Mouse (Mus musculus): ENCODE measurements at regions not wholly inside any gene's neighbourhood (a gene's known extent, or its start where the extent isn't known, plus 50 kb on each side); places are given as distances from the start of the nearest gene placed in this dataset.

DNA sequence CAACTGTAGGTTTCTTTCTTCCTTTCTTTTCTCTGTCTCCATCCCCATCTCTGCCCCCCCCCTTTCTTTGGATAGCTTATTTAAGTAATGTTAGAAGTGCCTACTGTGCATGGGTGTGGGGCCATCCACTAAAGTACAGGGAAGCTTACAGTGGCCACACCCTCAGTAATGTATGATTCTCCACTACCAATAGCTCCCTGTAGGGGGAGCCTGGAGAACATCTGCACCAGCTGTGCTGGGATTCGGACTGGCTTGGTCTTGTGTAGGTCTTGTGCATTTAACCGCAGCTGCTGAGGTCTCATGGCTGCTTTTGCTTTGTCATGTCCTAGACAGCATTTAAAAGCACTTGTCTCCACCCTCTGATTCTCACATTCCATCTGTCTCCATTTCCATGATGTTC lies 196.8 kb upstream of the Dnajc24 start:
- 94% methylated on average over 2 of the region's 2 CpGs for WGBS
- no peaks in the 10 kb centered on the region for H3K4me1 ChIP-seq (replicated peaks; ENCODE audit: control insufficient read depth, insufficient read depth, low read length)
- no peak overlapping the region for H3K9ac ChIP-seq (ENCODE audit: low read depth, low read length)
- ATAC-seq (ENCODE audit: low FRiP score) (no peak), DNase-seq (ENCODE audit: low spot score) (no peak)
- H3K27me3 ChIP-seq (ENCODE audit: control insufficient read depth, insufficient read depth, low read length): no peaks in the 10 kb centered on the region
- no peak overlapping the region for H3K4me2 ChIP-seq (replicated peaks; ENCODE audit: low read depth, low read length)
- no peaks in the 10 kb centered on the region for H3K36me3 ChIP-seq (ENCODE audit: control insufficient read depth, insufficient read depth, low read length)
- H3K4me3 ChIP-seq (ENCODE audit: low read depth, low read length): no peak overlapping the region
- H3K27ac ChIP-seq (ENCODE audit: low read depth, low read length): no peak overlapping the region
- H3K9me3 ChIP-seq (ENCODE audit: control insufficient read depth, low read length): no peaks in the 10 kb centered on the region

GRCm38 (mm10) chr2:106195170-106195569 lies 191.8 kb upstream of the Dnajc24 start:
- no peak overlapping the region; the same call in 1 of the 2 replicates for H3K4me2 ChIP-seq (replicated peaks; ENCODE audit: low read depth, low read length)
- 8% methylated on average over 7 of the region's 7 CpGs for WGBS
- ATAC-seq (ENCODE audit: low FRiP score): peak; percentile 33; the same call in 1 of the 2 replicates

DNA sequence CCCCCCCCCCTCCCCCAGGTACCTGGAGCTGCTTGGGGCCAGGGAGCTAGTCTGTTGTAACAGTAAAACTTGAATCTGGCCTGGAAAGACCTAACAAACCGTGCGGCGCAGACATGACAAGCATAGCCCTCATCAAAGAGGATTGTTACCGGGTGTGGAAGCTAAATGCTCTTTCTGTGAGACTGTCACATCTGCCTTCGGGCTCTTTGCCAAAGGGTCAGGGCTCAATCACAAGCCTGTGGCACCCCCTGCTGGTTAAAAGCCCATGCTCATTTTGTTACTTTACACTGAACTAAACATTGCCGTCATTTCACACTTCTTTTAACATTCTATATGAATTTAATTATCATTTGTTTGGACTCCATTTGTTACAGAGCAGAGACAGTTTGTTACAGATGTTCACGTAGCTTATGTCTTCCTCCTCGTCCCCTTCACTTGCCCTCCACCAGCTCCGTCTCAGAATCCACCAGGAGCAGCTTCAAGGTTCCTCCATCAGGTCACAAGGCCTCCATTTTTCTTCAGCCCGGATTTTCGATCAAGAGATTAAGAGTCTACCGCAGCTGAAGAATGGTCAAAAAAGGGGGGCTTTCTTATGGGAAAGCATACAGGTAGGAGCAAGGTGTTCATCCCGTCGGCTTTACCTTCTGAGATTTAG lies 191.1 kb upstream of the Dnajc24 start:
- Histone ChIP-seq H3K4me1 (replicated peaks; ENCODE audit: control insufficient read depth, insufficient read depth, low read length) (0 out of 2 replicates have a peak, but pooled peaks cover 2% of the 10 kb centered on the region), H3K9ac (ENCODE audit: low read depth, low read length) (peak overlapping the region; percentile 56), H3K27ac (ENCODE audit: low read depth, low read length) (peak overlapping the region; percentile 81), H3K4me3 (ENCODE audit: low read depth, low read length) (peak overlapping the region; percentile 36), H3K27me3 (ENCODE audit: control insufficient read depth, insufficient read depth, low read length) (no peaks in the 10 kb centered on the region; the same call in 1 of the 2 replicates), H3K4me2 (replicated peaks; ENCODE audit: low read depth, low read length) (peak overlapping the region; percentile 68), H3K36me3 (ENCODE audit: control insufficient read depth, insufficient read depth, low read length) (no peaks in the 10 kb centered on the region), H3K9me3 (ENCODE audit: control insufficient read depth, low read length) (no peaks in the 10 kb centered on the region)
- ATAC-seq (ENCODE audit: low FRiP score) (peak; percentile 86), DNase-seq (ENCODE audit: low spot score) (peak; percentile 95)
- 10% methylated on average over 14 of the region's 14 CpGs for WGBS

More at GRCm38 (mm10) chr2:106195170-106195569, 191.8 kb upstream of the Dnajc24 start:
- peak; percentile 49 for DNase-seq (ENCODE audit: low spot score)
- Histone ChIP-seq H3K27me3 (ENCODE audit: control insufficient read depth, insufficient read depth, low read length) (no peaks in the 10 kb centered on the region; the same call in 1 of the 2 replicates), H3K27ac (ENCODE audit: low read depth, low read length) (no peak overlapping the region), H3K9me3 (ENCODE audit: control insufficient read depth, low read length) (no peaks in the 10 kb centered on the region), H3K4me1 (replicated peaks; ENCODE audit: control insufficient read depth, insufficient read depth, low read length) (0 out of 2 replicates have a peak, but pooled peaks cover 2% of the 10 kb centered on the region), H3K4me3 (ENCODE audit: low read depth, low read length) (no peak overlapping the region), H3K36me3 (ENCODE audit: control insufficient read depth, insufficient read depth, low read length) (no peaks in the 10 kb centered on the region), H3K9ac (ENCODE audit: low read depth, low read length) (no peak overlapping the region)

- ATAC-seq (ENCODE audit: low FRiP score) (peak; percentile 69), DNase-seq (ENCODE audit: low spot score) (peak; percentile 75)
- peak overlapping the region; percentile 68 for H3K4me2 ChIP-seq (replicated peaks; ENCODE audit: low read depth, low read length)
- H3K9me3 ChIP-seq (ENCODE audit: control insufficient read depth, low read length): no peaks in the 10 kb centered on the region
- H3K4me1 ChIP-seq (replicated peaks; ENCODE audit: control insufficient read depth, insufficient read depth, low read length): 0 out of 2 replicates have a peak, but pooled peaks cover 2% of the 10 kb centered on the region
- peak overlapping the region; percentile 36 for H3K4me3 ChIP-seq (ENCODE audit: low read depth, low read length)
- H3K9ac ChIP-seq (ENCODE audit: low read depth, low read length): peak overlapping the region; percentile 56
- peak overlapping the region; percentile 81 for H3K27ac ChIP-seq (ENCODE audit: low read depth, low read length)
- H3K27me3 ChIP-seq (ENCODE audit: control insufficient read depth, insufficient read depth, low read length): no peaks in the 10 kb centered on the region; the same call in 1 of the 2 replicates
- no peaks in the 10 kb centered on the region for H3K36me3 ChIP-seq (ENCODE audit: control insufficient read depth, insufficient read depth, low read length)
- under 1% methylated on average over 9 of the region's 9 CpGs for WGBS
Observed at GRCm38 (mm10) chr2:106193889-106194347, 190.6 kb upstream of the Dnajc24 start.

GRCm38 (mm10) chr2:106190579-106191322 lies 187.4 kb upstream of the Dnajc24 start:
- Histone ChIP-seq H3K9me3 (ENCODE audit: control insufficient read depth, low read length) (no peaks in the 10 kb centered on the region), H3K27ac (ENCODE audit: low read depth, low read length) (no peak overlapping the region), H3K4me3 (ENCODE audit: low read depth, low read length) (no peak overlapping the region), H3K36me3 (ENCODE audit: control insufficient read depth, insufficient read depth, low read length) (no peaks in the 10 kb centered on the region), H3K4me1 (replicated peaks; ENCODE audit: control insufficient read depth, insufficient read depth, low read length) (0 out of 2 replicates have a peak, but pooled peaks cover 2% of the 10 kb centered on the region), H3K4me2 (replicated peaks; ENCODE audit: low read depth, low read length) (no peak overlapping the region), H3K9ac (ENCODE audit: low read depth, low read length) (no peak overlapping the region), H3K27me3 (ENCODE audit: control insufficient read depth, insufficient read depth, low read length) (no peaks in the 10 kb centered on the region; the same call in 1 of the 2 replicates)
- 21% methylated on average over 11 of the region's 11 CpGs for whole genome bisulfite sequencing
- peak; percentile 31 for DNase-seq (ENCODE audit: low spot score)
- ATAC-seq (ENCODE audit: low FRiP score): peak; percentile 68; the same call in 1 of the 2 replicates

DNA sequence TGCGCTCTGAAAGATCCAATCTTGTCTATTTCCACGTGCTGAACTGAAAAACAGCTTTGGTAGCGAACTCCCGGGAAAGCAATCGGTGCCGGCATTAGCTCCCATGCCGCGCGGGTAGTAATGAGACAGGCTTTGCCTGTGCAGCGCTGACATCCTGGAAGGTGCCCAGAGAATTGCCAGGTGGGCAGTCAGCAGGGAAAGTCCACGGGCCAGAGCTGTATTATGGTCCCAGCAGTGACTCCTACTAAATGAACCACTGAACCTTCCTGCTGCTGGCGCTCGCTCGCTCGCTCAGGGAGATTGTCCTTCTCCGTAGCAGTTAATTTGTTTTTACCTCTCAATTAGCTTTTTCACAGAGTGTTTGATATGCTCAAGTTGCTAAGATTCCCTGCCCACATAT lies 180.3 kb upstream of the Dnajc24 start:
- H3K4me1 ChIP-seq (replicated peaks; ENCODE audit: control insufficient read depth, insufficient read depth, low read length): 0 out of 2 replicates have a peak, but pooled peaks cover 2% of the 10 kb centered on the region
- no peak overlapping the region for H3K9ac ChIP-seq (ENCODE audit: low read depth, low read length)
- H3K4me2 ChIP-seq (replicated peaks; ENCODE audit: low read depth, low read length): no peak overlapping the region
- WGBS: 70% methylated on average over 16 of the region's 16 CpGs
- H3K27me3 ChIP-seq (ENCODE audit: control insufficient read depth, insufficient read depth, low read length): no peaks in the 10 kb centered on the region
- no peak overlapping the region for H3K27ac ChIP-seq (ENCODE audit: low read depth, low read length)
- no peak for DNase-seq (ENCODE audit: low spot score)
- no peaks in the 10 kb centered on the region for H3K9me3 ChIP-seq (ENCODE audit: control insufficient read depth, low read length)
- no peak overlapping the region for H3K4me3 ChIP-seq (ENCODE audit: low read depth, low read length)
- ATAC-seq (ENCODE audit: low FRiP score): no peak
- H3K36me3 ChIP-seq (ENCODE audit: control insufficient read depth, insufficient read depth, low read length): no peaks in the 10 kb centered on the region

DNA sequence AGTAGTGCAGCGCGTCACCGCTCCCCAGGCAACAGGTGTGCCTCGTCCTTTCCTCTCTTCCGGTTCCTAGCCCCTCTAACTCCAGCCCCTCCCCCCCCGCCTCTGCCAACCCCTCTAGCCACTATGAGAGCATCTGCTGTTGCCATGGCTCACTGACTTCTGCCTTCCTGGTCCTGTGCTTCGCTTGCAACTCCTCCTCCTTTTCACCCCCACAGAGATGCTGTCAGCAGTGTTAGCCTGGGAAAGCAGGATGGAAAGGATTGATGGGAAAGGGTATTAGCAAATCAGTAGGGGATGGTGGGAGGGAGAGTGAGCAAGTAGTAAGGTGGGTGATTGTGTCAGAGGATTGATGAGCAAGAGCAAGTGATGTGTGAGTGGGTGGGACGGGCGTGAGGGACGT lies 178.7 kb upstream of the Dnajc24 start:
- Histone ChIP-seq H3K9me3 (ENCODE audit: control insufficient read depth, low read length) (no peaks in the 10 kb centered on the region), H3K4me1 (replicated peaks; ENCODE audit: control insufficient read depth, insufficient read depth, low read length) (0 out of 2 replicates have a peak, but pooled peaks cover 2% of the 10 kb centered on the region), H3K36me3 (ENCODE audit: control insufficient read depth, insufficient read depth, low read length) (no peaks in the 10 kb centered on the region), H3K27me3 (ENCODE audit: control insufficient read depth, insufficient read depth, low read length) (no peaks in the 10 kb centered on the region), H3K4me3 (ENCODE audit: low read depth, low read length) (no peak overlapping the region), H3K27ac (ENCODE audit: low read depth, low read length) (no peak overlapping the region), H3K4me2 (replicated peaks; ENCODE audit: low read depth, low read length) (peak overlapping the region; percentile 17), H3K9ac (ENCODE audit: low read depth, low read length) (no peak overlapping the region)
- DNase-seq (ENCODE audit: low spot score) (peak; percentile 56), ATAC-seq (ENCODE audit: low FRiP score) (peak; percentile 94)
- 1% methylated on average over 9 of the region's 10 CpGs for WGBS

GRCm38 (mm10) chr2:106162681-106163080 lies 159.3 kb upstream of the Dnajc24 start:
- Histone ChIP-seq H3K36me3 (ENCODE audit: control insufficient read depth, insufficient read depth, low read length) (no peaks in the 10 kb centered on the region), H3K4me1 (replicated peaks; ENCODE audit: control insufficient read depth, insufficient read depth, low read length) (no peaks in the 10 kb centered on the region), H3K4me3 (ENCODE audit: low read depth, low read length) (no peak overlapping the region), H3K9me3 (ENCODE audit: control insufficient read depth, low read length) (no peaks in the 10 kb centered on the region), H3K27ac (ENCODE audit: low read depth, low read length) (no peak overlapping the region), H3K27me3 (ENCODE audit: control insufficient read depth, insufficient read depth, low read length) (no peaks in the 10 kb centered on the region), H3K4me2 (replicated peaks; ENCODE audit: low read depth, low read length) (no peak overlapping the region), H3K9ac (ENCODE audit: low read depth, low read length) (no peak overlapping the region)
- 77% methylated on average over 4 of the region's 4 CpGs for WGBS
- no peak for ATAC-seq (ENCODE audit: low FRiP score)
- DNase-seq (ENCODE audit: low spot score): no peak

All from hindbrain, embryonic 11.5 days (tissue).